Mouse (Mus musculus): ENCODE measurements at regions not wholly inside any gene's neighbourhood (a gene's known extent, or its start where the extent isn't known, plus 50 kb on each side); places are given as distances from the start of the nearest gene placed in this dataset.

- Histone ChIP-seq H3K9me3 (ENCODE audit: control insufficient read depth, low read length) (no peaks in the 10 kb centered on the region), H3K27me3 (replicated peaks; ENCODE audit: control insufficient read depth, insufficient read depth, low read length) (no peaks in the 10 kb centered on the region), H3K4me2 (ENCODE audit: low read length) (no peak overlapping the region), H3K4me1 (replicated peaks; ENCODE audit: control insufficient read depth, insufficient read depth, low read length) (no peaks in the 10 kb centered on the region), H3K9ac (replicated peaks; ENCODE audit: low read depth, low read length) (no peak overlapping the region), H3K4me3 (replicated peaks; ENCODE audit: low read length) (no peak overlapping the region), H3K27ac (ENCODE audit: low read length) (no peak overlapping the region), H3K36me3 (ENCODE audit: control insufficient read depth, insufficient read depth) (no peaks in the 10 kb centered on the region)
- WGBS: 87% methylated on average over 6 of the region's 6 CpGs
- ATAC-seq: no peak
Measured at GRCm38 (mm10) chr1:184260722-184261384, 226.8 kb upstream of the 1700056E22Rik start.

- Histone ChIP-seq H3K9me3 (ENCODE audit: control insufficient read depth, low read length) (no peaks in the 10 kb centered on the region), H3K27me3 (replicated peaks; ENCODE audit: control insufficient read depth, insufficient read depth, low read length) (no peaks in the 10 kb centered on the region), H3K4me2 (ENCODE audit: low read length) (no peak overlapping the region), H3K4me3 (replicated peaks; ENCODE audit: low read length) (no peak overlapping the region), H3K36me3 (ENCODE audit: control insufficient read depth, insufficient read depth) (no peaks in the 10 kb centered on the region), H3K4me1 (replicated peaks; ENCODE audit: control insufficient read depth, insufficient read depth, low read length) (no peaks in the 10 kb centered on the region), H3K9ac (replicated peaks; ENCODE audit: low read depth, low read length) (no peak overlapping the region), H3K27ac (ENCODE audit: low read length) (no peak overlapping the region)
- no peak for ATAC-seq
- WGBS: 93% methylated on average over 9 of the region's 9 CpGs
Measured at GRCm38 (mm10) chr1:184259853-184260252, 225.8 kb upstream of the 1700056E22Rik start.

GRCm38 (mm10) chr1:184257356-184257755 is 223.3 kb upstream of the 1700056E22Rik start:
- Histone ChIP-seq H3K27ac (ENCODE audit: low read length) (no peak overlapping the region), H3K4me1 (replicated peaks; ENCODE audit: control insufficient read depth, insufficient read depth, low read length) (no peaks in the 10 kb centered on the region), H3K27me3 (replicated peaks; ENCODE audit: control insufficient read depth, insufficient read depth, low read length) (no peaks in the 10 kb centered on the region), H3K9me3 (ENCODE audit: control insufficient read depth, low read length) (no peaks in the 10 kb centered on the region), H3K9ac (replicated peaks; ENCODE audit: low read depth, low read length) (no peak overlapping the region), H3K36me3 (ENCODE audit: control insufficient read depth, insufficient read depth) (no peaks in the 10 kb centered on the region), H3K4me2 (ENCODE audit: low read length) (no peak overlapping the region), H3K4me3 (replicated peaks; ENCODE audit: low read length) (no peak overlapping the region)
- ATAC-seq: no peak
- WGBS: 97% methylated on average over 6 of the region's 6 CpGs

- no peaks in the 10 kb centered on the region for H3K9me3 ChIP-seq (ENCODE audit: control insufficient read depth, low read length)
- no peak overlapping the region for H3K4me3 ChIP-seq (replicated peaks; ENCODE audit: low read length)
- H3K9ac ChIP-seq (replicated peaks; ENCODE audit: low read depth, low read length): no peak overlapping the region
- H3K36me3 ChIP-seq (ENCODE audit: control insufficient read depth, insufficient read depth): no peaks in the 10 kb centered on the region
- no peaks in the 10 kb centered on the region for H3K27me3 ChIP-seq (replicated peaks; ENCODE audit: control insufficient read depth, insufficient read depth, low read length)
- 75% methylated on average over 4 of the region's 4 CpGs for WGBS
- no peak overlapping the region for H3K4me2 ChIP-seq (ENCODE audit: low read length)
- no peaks in the 10 kb centered on the region for H3K4me1 ChIP-seq (replicated peaks; ENCODE audit: control insufficient read depth, insufficient read depth, low read length)
- no peak for ATAC-seq
- no peak overlapping the region for H3K27ac ChIP-seq (ENCODE audit: low read length)
Measured at GRCm38 (mm10) chr1:184254951-184255350, 220.8 kb upstream of the 1700056E22Rik start.

- H3K4me3 ChIP-seq (replicated peaks; ENCODE audit: low read length): no peak overlapping the region
- H3K4me2 ChIP-seq (ENCODE audit: low read length): peak overlapping the region; percentile 20; the same call in 1 of the 2 replicates
- 62% methylated on average over 23 of the region's 23 CpGs for WGBS
- no peak for ATAC-seq
- H3K9me3 ChIP-seq (ENCODE audit: control insufficient read depth, low read length): no peaks in the 10 kb centered on the region
- no peaks in the 10 kb centered on the region for H3K36me3 ChIP-seq (ENCODE audit: control insufficient read depth, insufficient read depth)
- H3K27me3 ChIP-seq (replicated peaks; ENCODE audit: control insufficient read depth, insufficient read depth, low read length): no peaks in the 10 kb centered on the region
- no peak overlapping the region for H3K9ac ChIP-seq (replicated peaks; ENCODE audit: low read depth, low read length)
- H3K27ac ChIP-seq (ENCODE audit: low read length): no peak overlapping the region
- H3K4me1 ChIP-seq (replicated peaks; ENCODE audit: control insufficient read depth, insufficient read depth, low read length): no peaks in the 10 kb centered on the region
Measured at GRCm38 (mm10) chr1:184244730-184245488, 210.8 kb upstream of the 1700056E22Rik start.

GRCm38 (mm10) chr1:184244296-184244695 is 210.2 kb upstream of the 1700056E22Rik start:
- WGBS: 46% methylated on average over 9 of the region's 9 CpGs
- Histone ChIP-seq H3K4me3 (replicated peaks; ENCODE audit: low read length) (no peak overlapping the region), H3K27ac (ENCODE audit: low read length) (no peak overlapping the region), H3K27me3 (replicated peaks; ENCODE audit: control insufficient read depth, insufficient read depth, low read length) (no peaks in the 10 kb centered on the region), H3K36me3 (ENCODE audit: control insufficient read depth, insufficient read depth) (no peaks in the 10 kb centered on the region), H3K4me2 (ENCODE audit: low read length) (peak overlapping the region; percentile 20; the same call in 1 of the 2 replicates), H3K9ac (replicated peaks; ENCODE audit: low read depth, low read length) (no peak overlapping the region), H3K4me1 (replicated peaks; ENCODE audit: control insufficient read depth, insufficient read depth, low read length) (no peaks in the 10 kb centered on the region), H3K9me3 (ENCODE audit: control insufficient read depth, low read length) (no peaks in the 10 kb centered on the region)
- ATAC-seq: no peak

- Histone ChIP-seq H3K4me3 (replicated peaks; ENCODE audit: low read length) (no peak overlapping the region), H3K9me3 (ENCODE audit: control insufficient read depth, low read length) (no peaks in the 10 kb centered on the region), H3K36me3 (ENCODE audit: control insufficient read depth, insufficient read depth) (no peaks in the 10 kb centered on the region), H3K9ac (replicated peaks; ENCODE audit: low read depth, low read length) (no peak overlapping the region), H3K4me1 (replicated peaks; ENCODE audit: control insufficient read depth, insufficient read depth, low read length) (no peaks in the 10 kb centered on the region), H3K27ac (ENCODE audit: low read length) (no peak overlapping the region), H3K4me2 (ENCODE audit: low read length) (no peak overlapping the region), H3K27me3 (replicated peaks; ENCODE audit: control insufficient read depth, insufficient read depth, low read length) (no peaks in the 10 kb centered on the region)
- WGBS: 71% methylated on average over 4 of the region's 4 CpGs
- no peak for ATAC-seq
Measured at GRCm38 (mm10) chr1:184241846-184242245, 207.7 kb upstream of the 1700056E22Rik start.

GRCm38 (mm10) chr1:184235131-184235983 is 201.3 kb upstream of the 1700056E22Rik start:
- Histone ChIP-seq H3K36me3 (ENCODE audit: control insufficient read depth, insufficient read depth) (no peaks in the 10 kb centered on the region), H3K27me3 (replicated peaks; ENCODE audit: control insufficient read depth, insufficient read depth, low read length) (no peaks in the 10 kb centered on the region), H3K4me1 (replicated peaks; ENCODE audit: control insufficient read depth, insufficient read depth, low read length) (peaks cover 4% of the 10 kb centered on the region), H3K4me3 (replicated peaks; ENCODE audit: low read length) (peak overlapping the region; percentile 35), H3K9ac (replicated peaks; ENCODE audit: low read depth, low read length) (peak overlapping the region; percentile 43), H3K4me2 (ENCODE audit: low read length) (peak overlapping the region; percentile 59), H3K27ac (ENCODE audit: low read length) (no peak overlapping the region), H3K9me3 (ENCODE audit: control insufficient read depth, low read length) (no peaks in the 10 kb centered on the region)
- WGBS: 13% methylated on average over 25 of the region's 25 CpGs
- ATAC-seq: peak; percentile 78
